Mouse (Mus musculus): ENCODE measurements around the gene Cnot10.
A peak's percentile ranks its signal among the peaks of the same experiment; 100 is the strongest.

DNA sequence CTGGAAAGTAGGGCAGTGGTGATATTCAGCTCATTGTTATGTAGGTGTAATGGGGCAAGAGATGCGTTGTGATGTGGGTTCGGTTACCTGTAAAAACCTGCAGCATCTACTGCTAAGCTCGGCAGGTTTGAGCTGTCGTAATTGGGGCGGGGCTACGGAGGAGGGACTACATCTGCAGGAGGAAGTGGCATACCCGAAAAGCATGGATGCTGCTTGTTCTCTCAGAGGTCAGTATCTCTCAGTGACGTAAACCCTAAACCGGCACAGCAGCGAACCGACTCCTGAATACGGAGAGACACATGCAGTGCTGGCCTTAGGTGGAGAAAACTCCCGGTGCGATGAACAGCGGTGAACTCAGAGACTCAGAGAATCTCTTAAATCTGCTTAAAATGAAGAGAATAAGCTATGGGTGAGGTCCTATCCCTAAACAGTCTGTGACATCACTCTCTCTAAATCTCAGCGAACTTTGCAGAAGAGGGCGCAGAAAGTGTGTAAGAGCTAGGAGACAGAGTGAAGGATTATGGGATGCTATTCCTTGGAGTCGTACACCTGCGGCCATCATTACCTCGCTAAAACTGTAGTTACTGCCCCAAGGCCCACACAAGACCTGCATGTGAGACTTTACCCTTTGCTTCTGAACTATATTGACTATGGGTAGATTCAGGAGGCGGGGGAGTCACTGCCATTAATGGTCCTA, 11.1 kb upstream of the Cnot10 start:
- TF ChIP-seq POLR2A (IDR thresholded peaks at IDR 0.05; ENCODE audit: insufficient read depth, low read length) (peak; percentile 65), EP300 (IDR thresholded peaks at IDR 0.05; ENCODE audit: insufficient read depth, low read depth, low read length) (no peak)

All from ES-Bruce4 (cell line).